Mouse (Mus musculus): ENCODE measurements around the gene Prkce. TPM values are rescaled to one million over a fixed set of nuclear protein-coding genes. Genes with fewer than 3 reads are reported as not detected.

Gene Prkce
- total RNA-seq, 2 experiments from 2014 or later, result 31.1 to 32.5 TPM

- no peak for DNase-seq
- intact Hi-C loops (cut with DNase I), result no loop called here
Measured at GRCm38 (mm10) chr17:86572136-86572535, 404.6 kb downstream of the Prkce start.

- DNase-seq, result no peak
- intact Hi-C loops (cut with DNase I), result no loop called here
Measured at GRCm38 (mm10) chr17:86572576-86572975, 405.0 kb downstream of the Prkce start.

DNA sequence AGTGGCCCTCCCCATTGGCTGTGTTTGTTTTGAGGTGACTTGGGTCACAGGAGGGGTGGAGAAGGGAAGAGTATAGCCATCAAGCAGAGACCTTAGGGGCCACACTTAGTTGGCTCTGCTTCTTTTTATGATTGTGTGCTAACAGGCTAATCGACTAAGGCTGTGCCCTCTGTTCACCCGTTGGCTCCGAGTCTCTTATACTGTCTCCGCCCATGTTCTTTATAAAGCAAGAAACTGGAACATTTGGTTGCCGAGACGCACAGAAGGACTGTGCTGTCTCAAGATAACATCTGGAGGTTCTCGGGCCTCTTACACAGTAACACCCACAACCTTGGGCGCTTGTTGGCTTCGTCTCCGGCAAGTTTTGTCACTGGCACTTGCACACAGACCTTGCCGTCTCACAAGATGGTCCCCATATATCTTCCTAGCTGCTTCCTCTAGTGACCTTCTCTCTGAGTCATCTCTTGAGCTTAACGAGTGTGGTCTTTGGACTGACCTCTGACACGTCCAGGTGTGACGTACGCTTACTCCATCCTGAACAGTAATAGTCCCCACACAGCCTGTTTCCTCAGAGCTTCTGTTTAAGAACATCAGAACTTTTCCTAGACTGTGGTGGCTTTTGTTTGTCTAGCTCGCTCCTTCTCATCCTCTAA, 406.1 kb downstream of the Prkce start:
- DNase-seq, result no peak
- intact Hi-C loops (cut with DNase I), result no loop called here

DNA sequence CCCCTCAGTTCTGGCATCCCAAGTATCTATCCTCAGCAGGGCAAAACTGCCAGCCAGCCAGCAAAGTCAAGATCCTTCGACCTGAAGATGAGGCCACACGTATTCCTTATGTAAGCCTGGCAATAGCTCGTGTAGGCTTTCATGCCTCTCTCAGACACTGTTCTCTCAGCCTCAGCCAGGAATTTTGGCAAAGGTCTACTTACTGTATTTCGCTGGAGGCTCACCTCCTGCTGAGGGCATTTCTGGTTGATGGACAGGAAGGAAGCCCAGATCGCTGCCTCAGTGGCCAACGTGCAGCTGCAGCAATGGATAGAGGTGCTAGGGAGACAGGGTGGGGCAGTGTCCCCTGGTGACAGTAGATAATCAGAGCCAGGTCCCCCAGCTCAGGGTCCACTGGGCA, 413.1 kb downstream of the Prkce start:
- intact Hi-C loops (cut with DNase I), result no loop called here
- DNase-seq, result no peak

DNA sequence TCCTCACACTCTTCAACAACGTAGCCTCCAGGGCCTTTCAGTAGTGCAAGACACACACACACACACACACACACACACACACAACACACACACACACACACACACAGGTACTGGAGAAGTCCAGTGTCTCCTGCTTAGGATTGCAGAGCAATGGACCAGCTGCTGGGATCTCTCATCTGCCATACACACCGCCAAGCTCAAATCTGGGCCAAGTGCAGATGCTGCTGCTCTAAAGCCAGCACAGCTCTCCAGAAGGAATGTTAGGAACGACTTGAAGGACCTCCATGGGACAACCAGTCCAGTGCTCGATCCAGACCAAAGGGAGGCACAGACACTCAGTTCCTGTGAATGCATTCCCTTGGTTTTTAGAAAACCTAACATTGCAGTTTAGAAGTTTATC, 414.8 kb downstream of the Prkce start:
- DNase-seq, result peak; percentile 63 to 66
- intact Hi-C loops (cut with DNase I), result no loop called here

GRCm38 (mm10) chr17:86586441-86586840, 418.9 kb downstream of the Prkce start:
- no peak for DNase-seq
- intact Hi-C loops (cut with DNase I), result loop anchor here (5.0 kb wide), 1 partner anchor 44 kb away; no protein-coding TSS in a partner anchor

DNA sequence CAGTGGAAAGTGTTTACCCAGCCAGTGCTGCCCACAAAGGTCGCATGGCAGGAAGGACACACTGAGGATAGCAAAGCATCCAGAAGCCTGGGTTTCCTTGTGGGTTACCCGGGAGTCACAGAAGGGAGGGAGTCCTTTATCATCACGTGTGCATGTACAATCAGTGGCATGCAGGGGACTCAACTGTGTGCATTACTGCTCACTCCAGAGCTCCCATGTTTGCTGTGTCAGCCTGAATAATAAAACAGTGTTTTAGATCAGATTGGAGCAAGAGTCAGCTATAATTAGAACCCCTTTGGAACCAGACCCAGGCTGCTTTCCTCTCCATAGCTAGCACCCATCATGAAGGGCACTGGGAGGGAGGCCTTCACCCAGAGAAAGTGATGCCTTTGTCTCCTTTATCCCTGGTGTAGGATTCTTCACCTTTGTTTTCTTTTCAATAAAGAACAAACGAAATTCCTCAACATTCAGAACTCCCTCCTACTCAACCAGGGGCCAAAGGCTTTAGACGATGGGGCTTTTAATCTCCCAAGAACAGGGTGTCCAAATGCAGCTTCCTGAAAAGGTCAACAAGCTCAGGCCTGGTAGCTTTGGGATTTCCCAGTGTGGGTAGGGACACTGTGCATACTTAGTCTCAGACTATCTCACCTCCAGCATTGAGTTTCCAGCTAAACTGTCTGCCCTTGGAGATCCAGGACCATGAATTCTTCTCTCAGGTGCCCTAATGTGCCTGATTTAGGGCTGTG, 421.3 kb downstream of the Prkce start:
- DNase-seq, result peak; percentile 46 to 53
- intact Hi-C loops (cut with DNase I), result loop anchor here (5.0 kb wide), 1 partner anchor 47 kb away; no protein-coding TSS in a partner anchor

- intact Hi-C loops (cut with DNase I), result loop anchor here (5.0 kb wide), 2 partner anchors 47 to 213 kb away; no protein-coding TSS in a partner anchor
- DNase-seq, result no peak
Measured at GRCm38 (mm10) chr17:86589681-86590080, 422.1 kb downstream of the Prkce start.

- intact Hi-C loops (cut with DNase I), result loop anchor here (5.0 kb wide), 1 partner anchor 211 kb away; no protein-coding TSS in a partner anchor
- no peak for DNase-seq
Measured at GRCm38 (mm10) chr17:86591241-86591640, 423.7 kb downstream of the Prkce start.

DNA sequence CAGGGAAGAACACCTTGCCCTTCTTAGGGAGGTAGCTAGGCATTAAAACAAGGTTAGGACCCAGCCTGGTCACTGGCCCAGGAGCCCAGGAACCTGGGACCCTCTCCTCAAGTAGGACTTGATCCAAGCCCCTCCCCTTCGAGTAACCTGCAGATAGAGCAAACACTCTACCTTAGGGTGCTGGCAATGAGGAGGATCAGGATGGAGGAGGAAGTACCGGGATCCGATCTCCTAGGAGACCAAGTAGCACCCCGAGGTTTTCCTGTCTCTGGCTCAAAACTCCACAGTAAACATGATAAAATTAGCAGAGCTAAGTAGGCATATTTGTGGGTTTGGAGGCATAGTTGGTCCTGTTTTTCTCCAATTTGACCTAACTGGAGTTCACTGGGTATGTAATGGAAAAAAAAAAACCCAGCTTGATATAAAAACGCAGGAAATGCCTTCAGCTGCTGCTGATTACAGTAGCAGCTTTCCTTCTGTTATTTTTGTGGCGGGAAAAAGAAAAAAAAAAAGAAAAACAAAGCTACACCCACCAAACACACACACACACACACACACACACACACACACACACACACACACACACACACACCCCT, 425.5 kb downstream of the Prkce start:
- peak; percentile 32 to 41 for DNase-seq
- intact Hi-C loops (cut with DNase I), result loop anchor here (5.0 kb wide), 1 partner anchor 209 kb away; no protein-coding TSS in a partner anchor

GRCm38 (mm10) chr17:86595526-86595925, 427.9 kb downstream of the Prkce start:
- intact Hi-C loops (cut with DNase I), result loop anchor here (5.0 kb wide), 1 partner anchor 112 kb away; no protein-coding TSS in a partner anchor
- DNase-seq, result no peak

GRCm38 (mm10) chr17:86601116-86601515, 433.5 kb downstream of the Prkce start:
- no peak for DNase-seq
- intact Hi-C loops (cut with DNase I), result no loop called here

DNA sequence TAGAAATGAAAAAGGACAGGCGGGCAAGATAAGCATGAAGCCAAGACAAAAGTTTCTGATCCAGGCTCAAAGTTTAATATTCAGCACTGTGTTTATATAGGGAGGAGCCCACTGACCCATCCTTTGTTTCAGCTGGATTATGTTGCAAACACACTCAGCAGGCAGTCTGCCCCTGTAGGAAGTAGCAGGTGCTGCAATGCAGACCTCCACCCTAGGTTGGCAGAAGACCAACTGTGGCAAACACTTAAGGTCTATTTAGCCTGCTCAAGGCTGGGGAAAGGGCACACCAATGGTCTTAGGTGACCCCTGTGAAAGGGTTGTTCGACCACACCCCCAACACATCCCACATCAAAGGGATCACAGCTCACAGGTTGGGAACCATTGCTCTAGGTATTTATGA, 434.3 kb downstream of the Prkce start:
- no peak for DNase-seq
- intact Hi-C loops (cut with DNase I), result no loop called here

GRCm38 (mm10) chr17:86603848-86604444, 436.4 kb downstream of the Prkce start:
- intact Hi-C loops (cut with DNase I), result no loop called here
- DNase-seq, result no peak

GRCm38 (mm10) chr17:86607981-86608380, 440.4 kb downstream of the Prkce start:
- DNase-seq, result no peak
- intact Hi-C loops (cut with DNase I), result no loop called here

GRCm38 (mm10) chr17:86610271-86610969, 442.8 kb downstream of the Prkce start:
- no peak for DNase-seq
- intact Hi-C loops (cut with DNase I), result loop anchor here (5.0 kb wide), 1 partner anchor 142 kb away; the partner anchor contains the start of gene Epas1

- no peak for DNase-seq
- intact Hi-C loops (cut with DNase I), result loop anchor here (5.0 kb wide), 1 partner anchor 141 kb away; the partner anchor contains the start of gene Epas1
Measured at GRCm38 (mm10) chr17:86611772-86612171, 444.2 kb downstream of the Prkce start.

- intact Hi-C loops (cut with DNase I), result loop anchor here (5.0 kb wide), 1 partner anchor 78 kb away; no protein-coding TSS in a partner anchor
- DNase-seq, result no peak
Measured at GRCm38 (mm10) chr17:86615592-86616291, 448.2 kb downstream of the Prkce start.

DNA sequence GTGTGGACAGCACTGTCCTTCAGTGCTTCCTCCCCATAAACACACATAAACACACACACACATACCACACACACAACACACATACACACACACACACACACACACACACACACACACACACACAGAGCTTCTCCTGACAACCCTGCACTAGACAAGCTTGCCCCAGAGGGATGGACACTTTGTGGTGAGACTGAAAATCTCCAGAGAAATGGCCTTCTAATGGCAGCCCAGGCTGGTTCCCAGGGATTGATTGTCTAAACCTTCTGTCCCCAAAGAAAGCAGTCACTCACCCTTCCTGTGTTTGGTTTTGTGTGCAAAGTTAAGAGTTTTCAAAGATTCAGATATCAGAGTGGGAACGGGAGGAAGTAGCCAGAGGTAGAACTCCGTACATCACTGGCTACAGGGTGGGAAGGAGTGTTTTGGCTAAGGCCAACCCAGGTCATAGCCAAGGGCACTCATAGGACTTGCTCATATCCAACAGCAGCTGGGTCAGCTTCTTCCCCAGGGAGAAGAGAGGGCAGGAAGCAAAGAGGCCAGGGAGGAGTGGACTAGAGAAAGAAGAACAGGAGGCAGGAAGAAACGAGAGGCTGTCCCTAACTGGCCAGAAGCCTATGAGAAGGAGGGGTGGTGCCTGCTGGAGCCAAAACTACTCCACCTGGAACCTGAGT, 450.1 kb downstream of the Prkce start:
- intact Hi-C loops (cut with DNase I), result loop anchor here (5.0 kb wide), 1 partner anchor 80 kb away; no protein-coding TSS in a partner anchor
- DNase-seq, result peak; percentile 54 to 71
